Mouse (Mus musculus) retina, embryonic 14.5 days (tissue): ENCODE measurements around the gene Tada1.
A peak's percentile ranks its signal among the peaks of the same experiment; 100 is the strongest.

Experiments used
- DNase-seq: peaks from one replicate; pipeline ENCODE4 v3.0.0-alpha.2; 2015; ENCODE audit warnings: low spot score

The Tada1 gene

GRCm38 (mm10) chr1:166384614-166385013, 5.7 kb downstream of the Tada1 start:
- DNase-seq, result no peak

GRCm38 (mm10) chr1:166385431-166385830, 6.5 kb downstream of the Tada1 start:
- DNase-seq, result no peak

DNA sequence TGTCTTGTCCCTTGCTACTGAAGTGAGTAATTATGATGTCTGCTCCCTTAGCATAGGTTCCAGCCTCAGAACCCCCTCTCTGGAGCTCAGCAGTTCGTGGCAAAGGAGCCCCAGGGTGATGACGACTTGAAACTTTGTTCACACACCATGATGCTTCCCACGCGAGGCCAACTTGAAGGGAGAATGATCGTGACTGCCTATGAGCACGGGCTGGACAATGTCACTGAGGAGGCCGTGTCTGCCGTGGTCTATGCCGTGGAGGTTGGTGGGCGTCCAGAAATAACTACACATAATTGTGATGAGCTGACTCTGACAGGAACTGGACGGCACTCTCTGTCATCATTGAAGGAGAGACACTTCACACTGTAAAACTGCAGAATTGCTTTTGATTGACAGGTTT, 9.6 kb downstream of the Tada1 start:
- DNase-seq, result no peak

DNA sequence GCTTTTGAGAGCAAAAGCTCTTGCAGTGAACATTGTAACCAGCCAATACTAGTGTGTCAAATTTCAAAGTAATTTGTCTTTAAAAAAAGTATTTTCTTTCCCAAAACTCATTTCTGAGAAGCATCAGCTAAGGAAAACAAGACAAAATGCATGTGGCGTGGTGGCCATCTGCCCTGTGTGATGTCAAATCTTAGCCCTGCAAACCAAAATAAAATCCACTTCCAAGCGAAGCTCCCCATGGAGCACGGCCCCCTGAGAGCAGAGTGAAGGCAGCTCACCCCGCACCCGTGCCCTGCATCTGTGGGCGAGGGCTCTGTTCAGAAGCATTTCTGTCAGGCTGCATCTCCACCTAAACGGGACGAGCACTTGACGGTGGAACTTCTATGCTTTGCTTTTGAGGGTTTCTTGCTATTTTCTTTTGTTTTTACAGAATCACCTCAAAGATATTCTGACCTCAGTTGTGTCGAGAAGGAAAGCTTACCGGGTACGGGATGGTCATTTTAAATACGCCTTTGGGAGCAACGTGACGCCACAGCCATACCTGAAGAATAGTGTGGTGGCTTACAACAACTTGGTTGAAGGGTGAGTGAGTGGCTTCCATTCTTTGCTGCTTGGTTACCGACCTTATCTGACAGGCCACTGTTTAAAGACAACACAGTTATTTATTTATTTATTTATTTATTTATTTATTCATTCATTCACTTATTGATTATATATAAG, 10.7 kb downstream of the Tada1 start:
- DNase-seq, result no peak

- no peak for DNase-seq
Observed at GRCm38 (mm10) chr1:166391671-166392070, 12.8 kb downstream of the Tada1 start.

DNA sequence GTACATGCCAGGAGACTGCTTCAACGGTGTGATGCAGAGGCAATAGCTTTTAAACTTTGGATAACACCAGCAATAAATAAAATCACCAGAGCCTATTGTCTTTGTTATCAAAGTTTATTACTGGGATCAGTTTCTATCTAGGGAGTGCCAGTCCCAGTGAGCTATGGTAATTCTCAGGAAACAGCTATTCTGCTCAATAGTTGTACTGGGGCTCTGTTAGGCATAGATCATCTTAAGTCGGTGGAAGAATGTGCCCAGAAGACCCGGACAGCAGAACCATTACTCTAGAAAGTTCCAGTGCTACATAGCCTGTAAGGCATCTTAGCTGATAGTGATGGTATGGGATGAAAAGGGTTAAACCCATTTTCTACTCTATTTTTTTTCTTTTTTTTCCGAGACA, 15.9 kb downstream of the Tada1 start:
- DNase-seq, result no peak

- no peak for DNase-seq
Observed at GRCm38 (mm10) chr1:166395661-166396060, 16.8 kb downstream of the Tada1 start.

GRCm38 (mm10) chr1:166396381-166396780, 17.5 kb downstream of the Tada1 start:
- DNase-seq, result no peak

DNA sequence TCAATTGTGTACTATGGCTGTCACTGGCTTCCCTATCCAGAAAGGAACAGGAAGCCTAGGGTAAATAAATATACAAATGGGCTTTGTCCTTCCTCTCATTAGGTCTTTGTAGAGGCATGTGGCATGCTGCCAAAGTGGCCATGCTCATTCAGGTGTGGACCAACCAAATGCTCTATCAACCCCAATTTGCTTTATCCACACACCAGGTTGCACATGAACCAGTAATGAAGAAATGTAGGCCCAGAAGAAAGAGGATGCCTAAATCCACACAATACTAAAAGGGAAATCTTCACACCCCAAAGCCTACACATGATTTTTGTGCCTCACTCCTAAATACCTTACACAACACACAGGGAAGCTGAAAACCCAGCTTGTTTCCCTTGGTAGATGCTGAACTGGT, 22.6 kb downstream of the Tada1 start:
- no peak for DNase-seq

- DNase-seq, result no peak
Observed at GRCm38 (mm10) chr1:166402003-166402402, 23.1 kb downstream of the Tada1 start.

DNA sequence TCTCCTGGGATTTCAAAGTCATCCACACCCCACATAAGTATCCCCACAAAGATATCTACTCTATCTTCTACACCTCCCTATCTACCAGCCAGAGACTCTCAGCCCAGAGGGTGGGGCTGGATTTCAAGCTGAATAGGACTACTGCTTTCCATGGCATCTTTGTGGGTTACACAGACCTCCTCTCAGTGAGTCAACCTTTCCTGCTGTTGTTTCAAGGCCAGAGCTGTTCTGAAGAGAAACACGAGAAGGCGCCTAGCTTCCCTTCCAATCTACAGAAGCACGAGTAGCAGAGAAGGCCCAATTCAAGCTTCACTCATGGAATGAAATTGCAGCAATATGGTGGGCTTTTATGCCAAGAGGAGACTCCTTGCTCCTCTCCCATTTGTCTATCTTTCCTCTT, 24.9 kb downstream of the Tada1 start:
- DNase-seq, result no peak

DNA sequence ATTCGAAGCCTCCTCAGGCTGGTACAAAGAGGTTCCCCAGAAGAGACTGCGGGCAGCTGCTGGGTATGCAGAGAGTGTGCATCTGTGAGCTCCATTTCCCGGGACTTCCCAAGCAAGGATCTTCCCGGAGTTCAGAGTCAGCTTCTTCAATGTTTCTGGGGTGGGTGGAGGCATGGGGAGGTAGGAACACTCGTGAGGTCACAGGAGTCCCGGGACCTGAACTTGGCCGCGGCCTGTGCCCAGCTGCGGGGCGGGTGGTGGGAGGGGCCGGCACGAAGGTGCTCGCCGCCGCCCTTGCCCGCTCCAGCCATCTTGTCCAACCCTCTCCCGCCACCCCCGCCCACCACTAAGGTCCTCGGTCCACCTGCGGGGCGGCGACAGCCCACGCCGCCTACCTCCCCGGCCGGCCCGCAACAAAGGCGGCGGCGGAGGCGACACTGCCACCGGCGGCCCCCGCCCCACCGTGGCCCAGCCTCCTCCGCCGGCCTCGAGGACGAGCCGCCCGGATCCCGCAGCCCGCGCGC, 30.3 kb downstream of the Tada1 start:
- peak; percentile 56 for DNase-seq

DNA sequence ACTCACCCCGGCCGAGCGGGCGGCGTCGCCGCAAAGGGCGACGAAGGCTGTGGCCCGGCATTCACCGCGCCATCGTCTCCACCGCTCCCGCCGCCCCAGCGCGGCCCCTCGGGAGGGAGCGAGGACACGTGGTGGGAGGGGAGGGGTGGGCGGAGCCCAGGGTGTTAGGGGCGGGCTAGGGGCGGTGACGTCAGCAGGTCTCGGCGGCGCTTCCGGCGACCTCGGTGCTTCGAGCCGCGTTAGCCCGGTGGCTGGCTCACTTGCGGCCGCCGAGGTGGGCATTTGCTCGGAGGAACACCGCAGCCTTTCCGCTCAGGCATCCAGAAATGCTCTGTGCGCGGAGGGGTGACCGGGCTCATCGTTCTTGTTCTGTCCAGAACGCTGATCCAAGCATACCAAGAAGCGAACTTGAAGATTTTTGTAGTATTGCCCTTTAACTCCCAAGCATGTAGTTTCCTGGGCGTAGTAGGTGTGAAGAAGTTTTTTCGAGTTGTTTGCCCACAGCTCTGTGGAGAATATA, 30.9 kb downstream of the Tada1 start, which contains the start of gene Pogk:
Gene Pogk, minus strand, starts transcription at position 163 of the 520 bp plus-strand sequence.
- DNase-seq, result peak; percentile 93

- DNase-seq, result no peak
Observed at GRCm38 (mm10) chr1:166411541-166411940, 32.6 kb downstream of the Tada1 start.

GRCm38 (mm10) chr1:166412266-166412665, 33.4 kb downstream of the Tada1 start:
- DNase-seq, result no peak

GRCm38 (mm10) chr1:166429053-166429452, 50.2 kb downstream of the Tada1 start:
- peak; percentile 64 for DNase-seq

- no peak for DNase-seq
Observed at GRCm38 (mm10) chr1:166429809-166430431, 51.0 kb downstream of the Tada1 start.

- DNase-seq, result no peak
Observed at GRCm38 (mm10) chr1:166439426-166439825, 60.5 kb downstream of the Tada1 start.

DNA sequence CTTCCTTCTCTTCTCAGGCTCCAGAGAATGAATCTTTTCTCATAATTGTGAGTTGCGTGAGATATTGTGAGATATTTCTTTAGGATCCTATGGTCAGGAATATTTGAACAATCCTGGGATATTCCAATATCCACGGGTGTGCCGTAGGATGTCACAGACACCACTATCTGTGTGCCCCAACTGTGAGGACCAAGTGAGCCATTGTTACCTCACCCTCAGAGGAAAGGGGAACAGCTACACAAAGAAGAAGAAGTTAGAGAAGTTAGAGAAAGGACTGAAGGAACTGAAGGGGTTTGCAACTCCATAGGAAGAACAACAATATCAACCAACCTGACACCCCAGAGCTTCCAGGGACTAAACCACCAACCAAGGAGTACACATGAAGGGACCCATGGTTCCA, 63.1 kb downstream of the Tada1 start:
- DNase-seq, result no peak
